In genomic region chr13:42253821-42254220, GRCm38 (mm10) we compare ENCODE assay signal across 15 mouse cellular contexts. TPM values are rescaled to one million over a fixed set of nuclear protein-coding genes. Genes with fewer than 3 reads are reported as not detected.
"Had no signal": no experiment of that assay in that cellular context is flagged by ENCODE, and none has a peak within 500 bp of the region (broad histone marks: within the 10 kb centered on the region; RNA-seq: fewer than 3 reads in every experiment).

No protein-coding gene starts in this region.

- H3K4me3 ChIP-seq: kidney, embryonic 15.5 days; limb, embryonic 10.5 days; liver, embryonic 15.5 days; midbrain, embryonic 10.5 days; midbrain, embryonic 15.5 days; neural tube, embryonic 12.5 days; stomach, embryonic 15.5 days had no signal

- H3K27me3 ChIP-seq: kidney, embryonic 15.5 days; liver, embryonic 15.5 days; midbrain, embryonic 15.5 days; neural tube, embryonic 12.5 days; stomach, embryonic 15.5 days had no signal

- ATAC-seq: midbrain, embryonic 15.5 days had no signal

- H3K4me2 ChIP-seq: kidney, embryonic 15.5 days; liver, embryonic 11.5 days; liver, embryonic 15.5 days; midbrain, embryonic 15.5 days; neural tube, embryonic 12.5 days; stomach, embryonic 15.5 days had no signal

- H3K9me3 ChIP-seq: limb, embryonic 10.5 days; liver, embryonic 15.5 days; midbrain, embryonic 10.5 days; midbrain, embryonic 15.5 days; stomach, embryonic 15.5 days had no signal

- H3K27ac ChIP-seq: kidney, embryonic 15.5 days; limb, embryonic 10.5 days; liver, embryonic 15.5 days; midbrain, embryonic 10.5 days; midbrain, embryonic 15.5 days; neural tube, embryonic 12.5 days; stomach, embryonic 15.5 days had no signal

- DNase-seq: kidney, adult 2 months; kidney, postnatal 14 days; lung, adult 2 months; retina, postnatal 1 day; right cerebral cortex, postnatal 4 days; thymus, postnatal 4 days had no signal

- H3K36me3 ChIP-seq: kidney, embryonic 15.5 days; limb, embryonic 10.5 days; liver, embryonic 15.5 days; midbrain, embryonic 10.5 days; midbrain, embryonic 15.5 days; neural tube, embryonic 12.5 days; stomach, embryonic 15.5 days had no signal

- H3K4me1 ChIP-seq: kidney, embryonic 15.5 days; limb, embryonic 10.5 days; liver, embryonic 15.5 days; midbrain, embryonic 10.5 days; midbrain, embryonic 15.5 days; neural tube, embryonic 12.5 days; stomach, embryonic 15.5 days had no signal

- H3K9ac ChIP-seq: kidney, embryonic 15.5 days; liver, embryonic 15.5 days; midbrain, embryonic 15.5 days; neural tube, embryonic 12.5 days; stomach, embryonic 15.5 days had no signal

RNA-seq across cellular contexts. Expression of gene Edn1, which starts 47.5 kb away (rescaled TPM):
- total RNA-seq: monocyte, adult 5-6 weeks had no signal
